Mouse (Mus musculus) forebrain, embryonic 14.5 days (tissue): ENCODE results near the gene Ccl22. TPM values are rescaled to one million over a fixed set of nuclear protein-coding genes. Genes with fewer than 3 reads are reported as not detected.
A peak's percentile ranks its signal among the peaks of the same experiment; 100 is the strongest.

Experiments used
- ATAC-seq: fragments of 200-750 bp; cut with Nextera tagmentation; 2 replicates; pipeline ENCODE4 v1.8.0; 2017; ENCODE audit warnings: mild to moderate bottlenecking, moderate library complexity
- DNase-seq: peaks from one replicate; pipeline ENCODE4 v3.0.0-alpha.2; 2015; ENCODE audit warnings: low spot score
- H3K27ac ChIP-seq: fragments of 300-500 bp; sonication (generic); 2 replicates; pipeline ENCODE4 v1.5.1; 2014; ENCODE audit warnings: low read depth, mild to moderate bottlenecking, control low read depth, low read length, moderate library complexity
- H3K27me3 ChIP-seq: fragments of 300-500 bp; sonication (generic); replicated peaks from 2 replicates; pipeline ENCODE4 v1.6.1; 2014; ENCODE audit warnings: low read length, control low read depth, mixed read lengths; ENCODE audit not compliant: control insufficient read depth, insufficient read depth
- H3K36me3 ChIP-seq: fragments of 300-500 bp; sonication (generic); 2 replicates; pipeline ENCODE4 v1.6.1; 2014; ENCODE audit warnings: low read length, control low read depth; ENCODE audit not compliant: control insufficient read depth, insufficient read depth
- H3K4me1 ChIP-seq: fragments of 300-500 bp; sonication (generic); 2 replicates; pipeline ENCODE4 v1.6.1; 2014; ENCODE audit warnings: antibody characterized with exemption, low read length, control low read depth; ENCODE audit not compliant: control insufficient read depth, insufficient read depth
- H3K4me2 ChIP-seq: fragments of 300-500 bp; sonication (generic); 2 replicates; pipeline ENCODE4 v1.6.1; 2014; ENCODE audit warnings: mild to moderate bottlenecking, control low read depth, low read length
- H3K4me3 ChIP-seq: fragments of 300-500 bp; sonication (generic); 2 replicates; pipeline ENCODE4 v1.5.1; 2014; ENCODE audit warnings: low read depth, low read length, control low read depth
- H3K9ac ChIP-seq: fragments of 300-500 bp; sonication (generic); 2 replicates; pipeline ENCODE4 v1.6.1; 2014; ENCODE audit warnings: mild to moderate bottlenecking, low read length, control low read depth, moderate library complexity
- H3K9me3 ChIP-seq: fragments of 300-500 bp; sonication (generic); replicated peaks from 2 replicates; pipeline ENCODE4 v1.6.1; 2016; ENCODE audit warnings: low read length, control low read depth, mixed read lengths; ENCODE audit not compliant: control insufficient read depth
- WGBS: fragments of 180-500 bp; shearing (Covaris S2); extraction: QIAGEN DNeasy Blood & Tissue Kit; methylation state at CpG from one replicate; pipeline ENCODE4 v1.1.7; 2014; 5-methylcytosine and 5-hydroxymethylcytosine counted together
- polyA plus RNA-seq: library from polyadenylated mRNA; unstranded; fragments of >200 nt; fragmentation: Nextera tagmentation; extraction: Ambion mirVana; gene quantifications from 2 replicates; pipeline ENCODE4 v1.2.1, GENCODE M21; 2014

The Ccl22 gene
- polyA plus RNA-seq, 1 experiment from 2014 or later: not detected

DNA sequence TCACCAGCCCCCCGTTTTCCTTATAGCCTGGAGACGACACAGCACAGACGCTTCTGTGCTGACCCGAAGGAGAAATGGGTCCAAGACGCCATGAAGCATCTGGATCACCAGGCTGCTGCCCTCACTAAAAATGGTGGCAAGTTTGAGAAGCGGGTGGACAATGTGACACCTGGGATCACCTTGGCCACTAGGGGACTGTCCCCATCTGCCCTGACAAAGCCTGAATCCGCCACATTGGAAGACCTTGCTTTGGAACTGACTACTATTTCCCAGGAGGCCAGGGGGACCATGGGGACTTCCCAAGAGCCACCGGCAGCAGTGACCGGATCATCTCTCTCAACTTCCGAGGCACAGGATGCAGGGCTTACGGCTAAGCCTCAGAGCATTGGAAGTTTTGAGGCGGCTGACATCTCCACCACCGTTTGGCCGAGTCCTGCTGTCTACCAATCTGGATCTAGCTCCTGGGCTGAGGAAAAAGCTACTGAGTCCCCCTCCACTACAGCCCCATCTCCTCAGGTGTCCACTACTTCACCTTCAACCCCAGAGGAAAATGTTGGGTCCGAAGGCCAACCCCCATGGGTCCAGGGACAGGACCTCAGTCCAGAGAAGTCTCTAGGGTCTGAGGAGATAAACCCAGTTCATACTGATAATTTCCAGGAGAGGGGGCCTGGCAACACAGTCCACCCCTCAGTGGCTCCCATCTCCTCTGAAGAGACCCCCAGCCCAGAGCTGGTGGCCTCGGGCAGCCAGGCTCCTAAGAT is 34.3 kb downstream of the Ccl22 start:
- ATAC-seq (no peak), DNase-seq (no peak)
- 95% methylated on average over 16 of the region's 16 CpGs for WGBS
- Histone ChIP-seq H3K27me3 (no peaks in the 10 kb centered on the region), H3K9me3 (no peaks in the 10 kb centered on the region), H3K36me3 (no peaks in the 10 kb centered on the region), H3K27ac (no peak overlapping the region), H3K4me2 (no peak overlapping the region), H3K4me1 (no peaks in the 10 kb centered on the region), H3K9ac (no peak overlapping the region), H3K4me3 (no peak overlapping the region)

DNA sequence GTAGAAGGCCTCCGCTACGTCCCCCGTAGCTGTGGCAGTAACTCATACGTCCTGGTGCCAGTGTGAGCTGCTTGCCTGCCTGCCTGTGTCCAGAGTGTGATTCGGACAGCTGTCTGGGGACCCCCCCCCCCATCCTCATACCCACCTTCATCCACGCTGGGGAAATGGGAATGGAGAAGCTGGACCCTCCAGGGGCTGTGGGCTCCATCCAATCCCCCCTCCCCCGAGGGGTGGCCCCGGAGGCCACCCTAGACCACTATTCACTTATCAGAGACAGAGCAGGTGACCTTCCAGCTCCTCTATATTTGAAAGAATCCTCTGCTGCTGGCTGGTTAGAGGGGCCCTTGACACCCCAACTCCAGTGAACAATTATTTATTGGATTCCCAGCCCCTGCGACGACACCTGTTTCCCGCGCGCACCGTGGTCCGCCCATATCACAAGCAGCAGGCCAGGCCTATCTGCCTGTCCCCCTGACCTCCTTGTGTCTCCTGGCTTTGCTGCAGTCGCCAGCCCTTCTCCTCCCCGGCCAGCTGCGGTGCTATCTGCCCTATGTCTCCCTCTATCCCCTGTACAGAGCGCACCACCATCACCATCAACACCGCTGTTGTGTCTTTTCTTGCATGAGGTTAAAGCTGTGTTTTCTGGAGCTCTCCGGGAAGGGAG is 35.2 kb downstream of the Ccl22 start:
- Histone ChIP-seq H3K27me3 (no peaks in the 10 kb centered on the region), H3K4me3 (no peak overlapping the region), H3K9me3 (no peaks in the 10 kb centered on the region), H3K9ac (no peak overlapping the region), H3K36me3 (no peaks in the 10 kb centered on the region), H3K4me1 (no peaks in the 10 kb centered on the region), H3K4me2 (no peak overlapping the region), H3K27ac (no peak overlapping the region)
- whole genome bisulfite sequencing: 79% methylated on average over 21 of the region's 21 CpGs
- ATAC-seq: no peak
- no peak for DNase-seq

DNA sequence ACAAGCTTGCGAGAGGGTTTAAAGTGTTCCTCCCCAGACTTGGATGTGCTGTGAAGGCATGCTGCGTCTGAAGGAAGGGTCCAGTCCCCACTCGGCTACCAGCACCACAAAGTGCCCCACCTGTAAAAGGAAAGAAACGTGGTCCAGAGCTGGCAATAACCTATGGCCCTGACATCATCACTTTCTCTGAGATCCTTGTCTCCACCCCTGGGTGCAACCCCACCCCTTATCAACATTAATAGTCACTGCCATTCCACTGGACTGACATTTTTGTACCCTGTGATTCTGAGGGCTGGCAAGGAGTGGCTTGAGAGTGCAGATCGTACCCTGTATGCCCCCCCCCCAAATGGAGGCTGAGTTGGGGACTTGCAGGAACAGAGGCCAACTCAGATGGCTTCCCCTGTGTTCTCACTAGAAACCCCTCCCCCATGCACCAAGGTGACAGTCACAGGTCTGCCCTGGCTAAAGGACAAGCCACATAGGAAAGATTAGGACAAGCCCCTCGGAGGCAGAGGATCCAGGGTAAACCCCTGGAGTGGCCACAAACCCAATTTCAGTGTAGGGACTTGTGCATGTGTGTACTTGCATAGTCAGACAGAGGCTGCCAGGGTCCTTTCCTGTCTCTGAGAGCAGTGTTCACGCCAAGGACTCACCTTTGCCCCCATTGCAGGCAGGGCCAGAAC is 35.9 kb downstream of the Ccl22 start:
- Histone ChIP-seq H3K27ac (no peak overlapping the region), H3K36me3 (no peaks in the 10 kb centered on the region), H3K9me3 (no peaks in the 10 kb centered on the region), H3K4me3 (no peak overlapping the region), H3K9ac (no peak overlapping the region), H3K4me2 (no peak overlapping the region), H3K27me3 (no peaks in the 10 kb centered on the region), H3K4me1 (no peaks in the 10 kb centered on the region)
- 55% methylated on average over 7 of the region's 7 CpGs for WGBS
- DNase-seq (no peak), ATAC-seq (no peak)

- H3K27me3 ChIP-seq: no peaks in the 10 kb centered on the region
- H3K4me2 ChIP-seq: no peak overlapping the region
- DNase-seq: no peak
- H3K27ac ChIP-seq: no peak overlapping the region
- no peaks in the 10 kb centered on the region for H3K9me3 ChIP-seq
- no peaks in the 10 kb centered on the region for H3K4me1 ChIP-seq
- H3K36me3 ChIP-seq: no peaks in the 10 kb centered on the region
- WGBS: 4% methylated on average over 11 of the region's 11 CpGs
- no peak overlapping the region for H3K4me3 ChIP-seq
- peak; percentile 37 for ATAC-seq
- no peak overlapping the region for H3K9ac ChIP-seq
Measured at GRCm38 (mm10) chr8:94781838-94782235, 36.4 kb downstream of the Ccl22 start.

DNA sequence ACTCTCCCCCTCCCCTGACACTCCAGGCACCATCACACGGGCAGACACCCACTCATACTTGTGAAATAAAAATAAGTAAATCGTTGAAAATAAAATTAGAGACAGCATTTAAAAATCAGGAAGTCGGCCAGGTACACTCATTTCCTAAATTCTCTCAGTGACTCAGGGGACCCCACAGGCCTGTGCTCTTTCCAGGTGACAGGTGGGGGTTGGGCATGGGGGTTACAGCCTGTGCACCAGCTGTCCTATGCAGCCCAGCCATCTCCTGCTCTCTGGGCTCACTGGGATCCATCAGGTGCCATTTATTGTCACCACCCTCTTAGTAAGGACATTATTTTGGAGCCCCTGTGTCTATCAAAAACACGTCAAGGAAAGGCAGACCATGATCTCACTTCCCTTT is 38.5 kb downstream of the Ccl22 start:
- no peak for DNase-seq
- ATAC-seq: no peak
- no peak overlapping the region for H3K9ac ChIP-seq

GRCm38 (mm10) chr8:94785247-94785985 is 40.0 kb downstream of the Ccl22 start:
- no peak overlapping the region for H3K4me2 ChIP-seq
- 74% methylated on average over 12 of the region's 12 CpGs for whole genome bisulfite sequencing
- H3K27ac ChIP-seq: no peak overlapping the region
- H3K27me3 ChIP-seq: no peaks in the 10 kb centered on the region
- no peak overlapping the region for H3K4me3 ChIP-seq
- no peaks in the 10 kb centered on the region for H3K9me3 ChIP-seq
- no peak overlapping the region for H3K9ac ChIP-seq
- no peaks in the 10 kb centered on the region for H3K36me3 ChIP-seq
- ATAC-seq (no peak), DNase-seq (no peak)
- H3K4me1 ChIP-seq: no peaks in the 10 kb centered on the region

More for the DNA sequence above, 38.5 kb downstream of the Ccl22 start:
- Histone ChIP-seq H3K4me2 (no peak overlapping the region), H3K27me3 (no peaks in the 10 kb centered on the region), H3K4me1 (no peaks in the 10 kb centered on the region), H3K27ac (no peak overlapping the region), H3K36me3 (no peaks in the 10 kb centered on the region), H3K9me3 (no peaks in the 10 kb centered on the region), H3K4me3 (no peak overlapping the region)
- 73% methylated on average over 4 of the region's 4 CpGs for WGBS

- no peak for DNase-seq
- H3K27ac ChIP-seq: no peak overlapping the region
- H3K27me3 ChIP-seq: no peaks in the 10 kb centered on the region
- H3K4me3 ChIP-seq: no peak overlapping the region
- no peak overlapping the region for H3K9ac ChIP-seq
- no peaks in the 10 kb centered on the region for H3K4me1 ChIP-seq
- H3K4me2 ChIP-seq: no peak overlapping the region
- H3K36me3 ChIP-seq: no peaks in the 10 kb centered on the region
- 65% methylated on average over 6 of the region's 6 CpGs for WGBS
- ATAC-seq: no peak
- H3K9me3 ChIP-seq: no peaks in the 10 kb centered on the region
Measured at GRCm38 (mm10) chr8:94785995-94786595, 40.7 kb downstream of the Ccl22 start.
